Mouse (Mus musculus) kidney, embryonic 16.5 days (tissue): Measurements from ENCODE around the gene Rpgrip1. TPM values are rescaled to one million over a fixed set of nuclear protein-coding genes. Genes with fewer than 3 reads are reported as not detected.

ENCODE experiments used
- ATAC-seq: fragments of 200-750 bp; cut with Nextera tagmentation; 2 replicates; pipeline ENCODE4 v1.8.0; 2017; ENCODE audit warnings: moderate TSS enrichment; ENCODE audit not compliant: low FRiP score, low TSS enrichment
- H3K27ac ChIP-seq: fragments of 300-500 bp; sonication (generic); 2 replicates; pipeline ENCODE4 v1.5.1; 2014; ENCODE audit warnings: low read length
- H3K27me3 ChIP-seq: fragments of 300-500 bp; sonication (generic); 2 replicates; pipeline ENCODE4 v1.6.1; 2014; ENCODE audit warnings: low read length, control low read depth, mixed read lengths; ENCODE audit not compliant: insufficient read depth
- H3K36me3 ChIP-seq: fragments of 300-500 bp; sonication (generic); 2 replicates; pipeline ENCODE4 v1.6.1; 2014; ENCODE audit warnings: low read length, control low read depth, mixed read lengths; ENCODE audit not compliant: insufficient read depth
- H3K4me1 ChIP-seq: fragments of 300-500 bp; sonication (generic); 2 replicates; pipeline ENCODE4 v1.6.1; 2014; ENCODE audit warnings: low read length, control low read depth, mixed read lengths; ENCODE audit not compliant: insufficient read depth
- H3K4me2 ChIP-seq: fragments of 300-500 bp; sonication (generic); replicated peaks from 2 replicates; pipeline ENCODE4 v1.6.1; 2014; ENCODE audit warnings: low read depth, low read length
- H3K4me3 ChIP-seq: fragments of 300-500 bp; sonication (generic); 2 replicates; pipeline ENCODE4 v1.5.1; 2014; ENCODE audit warnings: mild to moderate bottlenecking, low read length
- H3K9ac ChIP-seq: fragments of 300-500 bp; sonication (generic); replicated peaks from 2 replicates; pipeline ENCODE4 v1.6.1; 2014; ENCODE audit warnings: low read length
- H3K9me3 ChIP-seq: fragments of 300-500 bp; sonication (generic); 2 replicates; pipeline ENCODE4 v1.6.1; 2016; ENCODE audit warnings: low read length, control low read depth
- WGBS: fragments of 180-500 bp; shearing (Covaris S2); extraction: QIAGEN DNeasy Blood & Tissue Kit; methylation state at CpG from one replicate; pipeline ENCODE4 v1.1.7; 2014; 5-methylcytosine and 5-hydroxymethylcytosine counted together
- polyA plus RNA-seq: library from polyadenylated mRNA; unstranded; fragments of >200 nt; fragmentation: Nextera tagmentation; extraction: Ambion mirVana; gene quantifications from 2 replicates; pipeline ENCODE4 v1.2.1, GENCODE M21; 2015

Rpgrip1 gene
- polyA plus RNA-seq, 1 experiment from 2014 or later, result 67.4 TPM

GRCm38 (mm10) chr14:52117241-52117640 is 6.7 kb downstream of the Rpgrip1 start:
- no peak for ATAC-seq
- no peaks in the 10 kb centered on the region; the same call in 1 of the 2 replicates for H3K27me3 ChIP-seq
- H3K4me3 ChIP-seq, result no peak overlapping the region
- H3K4me1 ChIP-seq, result peaks cover 13% of the 10 kb centered on the region; the same call in 1 of the 2 replicates
- no peak overlapping the region for H3K9ac ChIP-seq
- H3K9me3 ChIP-seq, result no peaks in the 10 kb centered on the region
- H3K36me3 ChIP-seq, result no peaks in the 10 kb centered on the region
- H3K27ac ChIP-seq, result no peak overlapping the region
- H3K4me2 ChIP-seq, result no peak overlapping the region
- WGBS, result 95% methylated on average over 5 of the region's 5 CpGs

GRCm38 (mm10) chr14:52118456-52118822 is 7.9 kb downstream of the Rpgrip1 start:
- no peaks in the 10 kb centered on the region for H3K9me3 ChIP-seq
- no peak overlapping the region for H3K9ac ChIP-seq
- no peaks in the 10 kb centered on the region for H3K36me3 ChIP-seq
- H3K4me3 ChIP-seq, result peak overlapping the region; percentile 51
- peak; percentile 35; the same call in 1 of the 2 replicates for ATAC-seq
- H3K27me3 ChIP-seq, result no peaks in the 10 kb centered on the region; the same call in 1 of the 2 replicates
- 24% methylated on average over 8 of the region's 8 CpGs for WGBS
- peak overlapping the region; percentile 84 for H3K27ac ChIP-seq
- peaks cover 13% of the 10 kb centered on the region; the same call in 1 of the 2 replicates for H3K4me1 ChIP-seq
- peak overlapping the region; percentile 95 for H3K4me2 ChIP-seq

GRCm38 (mm10) chr14:52118823-52119608 is 8.5 kb downstream of the Rpgrip1 start:
- Histone ChIP-seq H3K9ac (peak overlapping the region; percentile 68), H3K4me1 (peaks cover 13% of the 10 kb centered on the region; the same call in 1 of the 2 replicates), H3K27ac (peak overlapping the region; percentile 84), H3K4me2 (peak overlapping the region; percentile 95), H3K27me3 (no peaks in the 10 kb centered on the region; the same call in 1 of the 2 replicates), H3K36me3 (no peaks in the 10 kb centered on the region), H3K4me3 (peak overlapping the region; percentile 51), H3K9me3 (no peaks in the 10 kb centered on the region)
- WGBS, result under 1% methylated on average over 38 of the region's 38 CpGs
- peak; percentile 87 for ATAC-seq

DNA sequence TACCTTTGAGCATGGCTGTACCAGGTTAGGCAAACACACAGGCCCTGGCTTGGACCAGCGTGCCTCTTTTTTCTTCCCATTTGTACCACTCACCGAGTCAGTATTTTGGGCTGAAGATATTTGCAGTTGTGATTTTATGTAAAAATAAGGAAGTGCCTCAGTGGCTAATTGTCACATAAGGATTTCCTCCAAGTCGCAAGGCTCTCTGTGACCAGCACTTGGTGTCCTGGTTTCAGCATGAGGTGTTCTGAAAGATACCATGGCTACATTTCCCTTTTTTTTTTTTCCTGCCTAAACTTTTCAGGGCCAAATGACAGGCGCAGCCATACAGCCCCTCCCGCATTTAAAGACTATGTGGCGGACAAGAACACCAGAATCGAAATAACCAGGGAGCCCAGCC is 9.7 kb downstream of the Rpgrip1 start:
- 58% methylated on average over 7 of the region's 7 CpGs for WGBS
- H3K27me3 ChIP-seq, result no peaks in the 10 kb centered on the region; the same call in 1 of the 2 replicates
- no peak overlapping the region; the same call in 1 of the 2 replicates for H3K9ac ChIP-seq
- peak overlapping the region; percentile 51; the same call in 1 of the 2 replicates for H3K4me3 ChIP-seq
- no peak overlapping the region for H3K27ac ChIP-seq
- H3K4me2 ChIP-seq, result peak overlapping the region; percentile 95
- no peak for ATAC-seq
- H3K36me3 ChIP-seq, result no peaks in the 10 kb centered on the region
- no peaks in the 10 kb centered on the region for H3K9me3 ChIP-seq
- H3K4me1 ChIP-seq, result peaks cover 13% of the 10 kb centered on the region; the same call in 1 of the 2 replicates

DNA sequence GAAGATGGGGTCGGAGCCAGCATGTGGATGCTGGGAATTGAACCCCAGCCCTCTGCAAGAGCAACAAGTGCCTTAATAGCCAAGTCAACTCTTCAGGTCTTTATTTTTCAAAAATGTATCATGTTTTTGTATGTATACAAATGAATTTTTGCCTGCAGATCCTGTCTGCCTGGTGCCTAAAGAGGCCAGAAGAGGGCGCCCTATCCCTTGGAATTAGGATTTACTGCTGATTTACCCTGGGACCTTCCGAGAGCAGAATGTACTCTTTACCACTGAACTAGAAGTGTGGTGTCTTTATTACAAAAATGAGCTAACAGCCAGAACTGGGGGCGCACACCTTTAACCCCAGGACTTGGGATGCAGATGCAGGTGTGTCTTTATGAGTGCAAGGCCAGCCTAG is 13.4 kb downstream of the Rpgrip1 start:
- Histone ChIP-seq H3K4me1 (peaks cover 9% of the 10 kb centered on the region; the same call in 1 of the 2 replicates), H3K9me3 (no peaks in the 10 kb centered on the region), H3K27ac (no peak overlapping the region), H3K27me3 (no peaks in the 10 kb centered on the region; the same call in 1 of the 2 replicates), H3K36me3 (no peaks in the 10 kb centered on the region), H3K4me2 (no peak overlapping the region), H3K9ac (no peak overlapping the region), H3K4me3 (no peak overlapping the region)
- 14% methylated on average over 4 of the region's 4 CpGs for WGBS
- ATAC-seq, result no peak

DNA sequence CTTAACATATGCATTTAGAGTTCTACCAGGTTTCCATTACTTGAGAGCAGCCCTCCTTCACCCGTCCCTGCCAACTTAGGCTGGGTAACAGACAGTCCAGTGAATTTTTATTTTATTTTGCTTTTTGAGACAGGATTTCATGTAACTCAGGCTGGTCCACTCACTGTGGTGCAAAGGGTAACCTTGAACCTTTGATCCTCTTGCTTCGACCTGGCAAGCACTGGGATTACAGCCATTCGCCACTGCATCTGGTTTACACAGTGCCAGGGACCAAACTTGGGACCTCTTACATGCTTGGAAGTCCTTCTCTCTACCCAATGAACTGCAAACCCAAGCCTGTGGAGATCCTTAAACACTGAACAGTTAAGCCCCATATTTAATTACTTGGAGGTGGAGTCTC is 14.1 kb downstream of the Rpgrip1 start:
- 87% methylated on average over 3 of the region's 3 CpGs for whole genome bisulfite sequencing
- no peak for ATAC-seq
- no peak overlapping the region for H3K4me3 ChIP-seq

DNA sequence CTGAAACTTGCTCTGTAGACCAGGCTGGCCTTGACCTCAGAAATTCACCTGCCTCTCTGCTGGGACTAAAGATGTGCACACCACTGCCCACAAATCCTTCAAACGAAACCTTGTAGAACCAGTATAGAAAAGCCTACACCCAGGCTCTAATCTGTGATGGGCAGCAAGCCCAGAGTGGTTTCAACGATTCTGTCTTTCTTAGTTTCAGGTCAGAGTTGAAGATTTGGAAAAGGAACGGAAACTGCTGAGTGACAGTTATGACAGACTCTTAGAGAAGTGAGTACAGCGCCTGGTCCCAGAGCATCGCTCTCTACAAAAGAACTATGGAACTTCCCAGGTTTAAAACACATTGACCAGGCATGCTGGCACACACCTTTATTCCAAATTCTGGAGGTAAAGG is 23.1 kb downstream of the Rpgrip1 start:
- no peak overlapping the region for H3K4me2 ChIP-seq
- WGBS, result 77% methylated on average over 5 of the region's 5 CpGs
- H3K9me3 ChIP-seq, result no peaks in the 10 kb centered on the region
- H3K27me3 ChIP-seq, result no peaks in the 10 kb centered on the region
- H3K36me3 ChIP-seq, result no peaks in the 10 kb centered on the region
- no peak overlapping the region for H3K9ac ChIP-seq
- no peak overlapping the region for H3K4me3 ChIP-seq
- ATAC-seq, result no peak
- no peak overlapping the region for H3K27ac ChIP-seq
- H3K4me1 ChIP-seq, result no peaks in the 10 kb centered on the region

More for the DNA sequence above, 14.1 kb downstream of the Rpgrip1 start:
- H3K36me3 ChIP-seq, result no peaks in the 10 kb centered on the region
- H3K27ac ChIP-seq, result no peak overlapping the region
- H3K9me3 ChIP-seq, result no peaks in the 10 kb centered on the region
- no peaks in the 10 kb centered on the region; the same call in 1 of the 2 replicates for H3K27me3 ChIP-seq
- no peak overlapping the region for H3K4me2 ChIP-seq
- H3K4me1 ChIP-seq, result peaks cover 6% of the 10 kb centered on the region; the same call in 1 of the 2 replicates
- H3K9ac ChIP-seq, result no peak overlapping the region

- WGBS, result 44% methylated on average over 19 of the region's 19 CpGs
- Histone ChIP-seq H3K27ac (no peak overlapping the region), H3K4me1 (peaks cover 4% of the 10 kb centered on the region; the same call in 1 of the 2 replicates), H3K4me3 (peak overlapping the region; percentile 10), H3K27me3 (no peaks in the 10 kb centered on the region), H3K9me3 (no peaks in the 10 kb centered on the region), H3K9ac (0 out of 2 replicates have a peak overlapping the region, but pooled peaks have one; percentile 17), H3K36me3 (no peaks in the 10 kb centered on the region), H3K4me2 (peak overlapping the region; percentile 45)
- ATAC-seq, result no peak
These were observed 30.3 kb downstream of the Rpgrip1 start for GRCm38 (mm10) chr14:52140577-52141444.

DNA sequence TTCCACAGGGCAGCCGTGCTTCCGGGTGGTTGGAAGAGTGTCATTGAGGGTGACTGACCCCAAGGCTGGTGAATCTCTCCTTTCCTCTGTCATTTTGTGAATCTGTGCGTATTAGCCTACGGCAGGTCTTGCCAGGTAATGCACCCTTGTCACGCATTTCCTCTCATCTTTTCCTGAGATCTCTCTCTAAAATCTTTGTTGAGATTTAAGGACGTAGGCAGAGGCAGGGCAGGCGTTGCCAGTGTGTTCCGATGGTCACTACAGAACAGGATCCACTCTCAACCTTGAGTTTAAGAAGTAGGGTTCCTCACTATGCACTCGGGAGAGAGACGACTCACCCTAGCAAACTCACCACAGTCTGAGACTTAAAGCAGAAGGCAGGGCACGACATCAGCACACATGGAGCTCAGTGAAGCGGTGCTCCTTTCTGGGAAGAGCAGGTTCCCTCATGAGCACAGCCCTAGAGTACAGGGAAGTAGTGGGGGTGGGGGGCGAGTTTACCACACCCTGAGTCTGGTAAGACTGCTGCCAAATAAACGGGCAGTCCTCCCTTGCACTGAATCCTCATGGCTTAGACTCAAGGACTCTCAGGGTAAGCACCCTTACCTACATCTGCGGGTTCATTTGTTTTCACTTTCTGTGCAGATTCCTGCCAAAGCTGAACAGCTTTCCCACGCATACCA is 31.1 kb downstream of the Rpgrip1 start:
- H3K36me3 ChIP-seq, result no peaks in the 10 kb centered on the region
- H3K27ac ChIP-seq, result no peak overlapping the region
- peak overlapping the region; percentile 45; the same call in 1 of the 2 replicates for H3K4me2 ChIP-seq
- 67% methylated on average over 16 of the region's 16 CpGs for WGBS
- no peak for ATAC-seq
- H3K27me3 ChIP-seq, result no peaks in the 10 kb centered on the region
- H3K9ac ChIP-seq, result no peak overlapping the region
- H3K9me3 ChIP-seq, result no peaks in the 10 kb centered on the region
- H3K4me1 ChIP-seq, result peaks cover 4% of the 10 kb centered on the region; the same call in 1 of the 2 replicates
- H3K4me3 ChIP-seq, result no peak overlapping the region
